Mouse (Mus musculus): Measurements from ENCODE around the gene Rpl19.

- TF ChIP-seq POLR2A (IDR thresholded peaks at IDR 0.05; ENCODE audit: extremely low read depth, insufficient read depth, low read length) (no peak), CTCF (IDR thresholded peaks at IDR 0.05; ENCODE audit: extremely low read depth, insufficient read depth, low read length) (no peak)
These were observed 43.0 kb upstream of the Rpl19 start for GRCm38 (mm10) chr11:97983506-97983905.
